Mouse (Mus musculus): ENCODE measurements at regions not wholly inside any gene's neighbourhood (a gene's known extent, or its start where the extent isn't known, plus 50 kb on each side); places are given as distances from the start of the nearest gene placed in this dataset.
"Not testable (repeated sequence)": the region's sequence is repeated elsewhere in the genome, so short reads cannot be mapped to it uniquely, and the experiment has no call there.

GRCm38 (mm10) chr15:32779274-32779615 lies 534.6 kb downstream of the Sema5a start:
- not testable (repeated sequence) for H3K36me3 ChIP-seq (ENCODE audit: control insufficient read depth, insufficient read depth, low read length); H3K9me3 ChIP-seq (ENCODE audit: control insufficient read depth, low read length); ATAC-seq (ENCODE audit: low FRiP score, low read depth); H3K4me1 ChIP-seq (ENCODE audit: control insufficient read depth, insufficient read depth, low read length); H3K27me3 ChIP-seq (ENCODE audit: control insufficient read depth, insufficient read depth, low read length); DNase-seq (ENCODE audit: low spot score)
- Histone ChIP-seq H3K4me3 (replicated peaks; ENCODE audit: low read length) (peak overlapping the region; percentile 61), H3K4me2 (replicated peaks; ENCODE audit: low read depth, low read length, severe bottlenecking) (peak overlapping the region; percentile 59), H3K9ac (ENCODE audit: low read depth, low read length, severe bottlenecking) (peak overlapping the region; percentile 69), H3K27ac (replicated peaks; ENCODE audit: low read depth, low read length) (peak overlapping the region; percentile 77; the same call in 1 of the 2 replicates)
- WGBS, result 11% methylated on average over 11 of the region's 11 CpGs

GRCm38 (mm10) chr15:32781609-32782008 lies 537.0 kb downstream of the Sema5a start:
- 48% methylated on average over 1 of the region's 1 CpGs for WGBS
- ATAC-seq (ENCODE audit: low FRiP score, low read depth); DNase-seq (ENCODE audit: low spot score); H3K36me3 ChIP-seq (ENCODE audit: control insufficient read depth, insufficient read depth, low read length); H3K9ac ChIP-seq (ENCODE audit: low read depth, low read length, severe bottlenecking); H3K4me1 ChIP-seq (ENCODE audit: control insufficient read depth, insufficient read depth, low read length); H3K9me3 ChIP-seq (ENCODE audit: control insufficient read depth, low read length); H3K27me3 ChIP-seq (ENCODE audit: control insufficient read depth, insufficient read depth, low read length); H3K27ac ChIP-seq (replicated peaks; ENCODE audit: low read depth, low read length): not testable (repeated sequence)
- Histone ChIP-seq H3K4me3 (replicated peaks; ENCODE audit: low read length) (peak overlapping the region; percentile 32), H3K4me2 (replicated peaks; ENCODE audit: low read depth, low read length, severe bottlenecking) (peak overlapping the region; percentile 59)

GRCm38 (mm10) chr15:32799222-32799621 lies 554.6 kb downstream of the Sema5a start:
- no peak overlapping the region for H3K27ac ChIP-seq (replicated peaks; ENCODE audit: low read depth, low read length)
- peaks cover 42% of the 10 kb centered on the region for H3K36me3 ChIP-seq (ENCODE audit: control insufficient read depth, insufficient read depth, low read length)
- no peak for TF ChIP-seq POLR2A (IDR thresholded peaks at IDR 0.05; ENCODE audit: borderline replicate concordance, extremely low read depth, insufficient read depth, insufficient read length)
- WGBS, result 89% methylated on average over 1 of the region's 1 CpGs
- no peak overlapping the region for H3K9ac ChIP-seq (ENCODE audit: low read depth, low read length, severe bottlenecking)
- peaks cover 16% of the 10 kb centered on the region; the same call in 1 of the 2 replicates for H3K9me3 ChIP-seq (ENCODE audit: control insufficient read depth, low read length)
- no peak for DNase-seq (ENCODE audit: low spot score)
- no peaks in the 10 kb centered on the region for H3K4me1 ChIP-seq (ENCODE audit: control insufficient read depth, insufficient read depth, low read length)
- no peaks in the 10 kb centered on the region for H3K27me3 ChIP-seq (ENCODE audit: control insufficient read depth, insufficient read depth, low read length)
- no peak for ATAC-seq (ENCODE audit: low FRiP score, low read depth)
- no peak overlapping the region for H3K4me3 ChIP-seq (replicated peaks; ENCODE audit: low read length)
- no peak overlapping the region for H3K4me2 ChIP-seq (replicated peaks; ENCODE audit: low read depth, low read length, severe bottlenecking)

- no peaks in the 10 kb centered on the region for H3K36me3 ChIP-seq (ENCODE audit: control insufficient read depth, insufficient read depth, low read length)
- no peaks in the 10 kb centered on the region for H3K27me3 ChIP-seq (ENCODE audit: control insufficient read depth, insufficient read depth, low read length)
- H3K9ac ChIP-seq (ENCODE audit: low read depth, low read length, severe bottlenecking), result no peak overlapping the region
- H3K27ac ChIP-seq (replicated peaks; ENCODE audit: low read depth, low read length), result peak overlapping the region; percentile 27
- TF ChIP-seq POLR2A (IDR thresholded peaks at IDR 0.05; ENCODE audit: borderline replicate concordance, extremely low read depth, insufficient read depth, insufficient read length), result no peak
- DNase-seq (ENCODE audit: low spot score) (peak; percentile 43), ATAC-seq (ENCODE audit: low FRiP score, low read depth) (peak; percentile 82)
- H3K4me1 ChIP-seq (ENCODE audit: control insufficient read depth, insufficient read depth, low read length), result no peaks in the 10 kb centered on the region
- H3K4me3 ChIP-seq (replicated peaks; ENCODE audit: low read length), result no peak overlapping the region
- H3K4me2 ChIP-seq (replicated peaks; ENCODE audit: low read depth, low read length, severe bottlenecking), result no peak overlapping the region
- 46% methylated on average over 2 of the region's 2 CpGs for WGBS
- H3K9me3 ChIP-seq (ENCODE audit: control insufficient read depth, low read length), result peaks cover 3% of the 10 kb centered on the region; the same call in 1 of the 2 replicates
Observed at GRCm38 (mm10) chr15:32810849-32811632, 566.4 kb downstream of the Sema5a start.

GRCm38 (mm10) chr15:32839966-32840365 lies 595.4 kb downstream of the Sema5a start:
- Histone ChIP-seq H3K9me3 (ENCODE audit: control insufficient read depth, low read length) (no peaks in the 10 kb centered on the region), H3K27me3 (ENCODE audit: control insufficient read depth, insufficient read depth, low read length) (no peaks in the 10 kb centered on the region), H3K27ac (replicated peaks; ENCODE audit: low read depth, low read length) (no peak overlapping the region), H3K4me2 (replicated peaks; ENCODE audit: low read depth, low read length, severe bottlenecking) (no peak overlapping the region), H3K9ac (ENCODE audit: low read depth, low read length, severe bottlenecking) (no peak overlapping the region), H3K4me1 (ENCODE audit: control insufficient read depth, insufficient read depth, low read length) (no peaks in the 10 kb centered on the region), H3K36me3 (ENCODE audit: control insufficient read depth, insufficient read depth, low read length) (no peaks in the 10 kb centered on the region), H3K4me3 (replicated peaks; ENCODE audit: low read length) (no peak overlapping the region)
- ATAC-seq (ENCODE audit: low FRiP score, low read depth) (no peak), DNase-seq (ENCODE audit: low spot score) (peak; percentile 43)
- no peak for TF ChIP-seq POLR2A (IDR thresholded peaks at IDR 0.05; ENCODE audit: borderline replicate concordance, extremely low read depth, insufficient read depth, insufficient read length)
- WGBS, result 47% methylated on average over 1 of the region's 1 CpGs

Data from limb, embryonic 14.5 days (tissue).